Mouse (Mus musculus): Measurements from ENCODE around the gene Rpl9. TPM values are rescaled to one million over a fixed set of nuclear protein-coding genes. Genes with fewer than 3 reads are reported as not detected.

Rpl9 gene
- total RNA-seq, 2 experiments from 2014 or later = 705 to 728 TPM

DNA sequence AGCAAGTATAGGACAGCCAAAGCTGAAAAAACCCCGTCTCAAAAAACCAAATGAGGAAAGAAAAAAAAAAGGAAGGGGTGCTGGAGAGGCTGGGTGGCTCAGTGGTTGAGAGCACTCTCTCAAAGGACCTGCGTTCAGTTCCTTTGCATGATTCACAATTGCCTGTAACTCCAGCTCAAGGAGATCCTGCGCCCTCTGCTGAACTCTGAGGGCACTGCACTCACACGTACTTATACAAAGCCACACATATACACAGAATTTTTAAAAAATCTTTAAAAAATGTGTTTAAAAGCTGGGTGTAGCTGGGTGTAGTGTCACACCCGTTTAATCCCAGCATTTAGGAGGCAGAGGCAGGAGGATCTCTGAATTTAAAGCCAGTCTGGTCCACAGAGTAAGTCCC, 36.3 kb downstream of the Rpl9 start:
- H3K27ac ChIP-seq = no peak overlapping the region
- TF ChIP-seq CTCF (conservative IDR thresholded peaks at IDR 0.05) = peak; percentile 36
- H3K4me3 ChIP-seq = no peak overlapping the region
- DNase-seq (ENCODE audit: low spot score in 2 of 2) = no peak

- H3K4me3 ChIP-seq = no peak overlapping the region
- no peak for DNase-seq (ENCODE audit: low spot score in 2 of 2)
- H3K27ac ChIP-seq = no peak overlapping the region
- TF ChIP-seq CTCF (conservative IDR thresholded peaks at IDR 0.05) = no peak
Measured at GRCm38 (mm10) chr5:65354097-65354496, 37.1 kb downstream of the Rpl9 start.

- TF ChIP-seq CTCF (conservative IDR thresholded peaks at IDR 0.05) = no peak
- Histone ChIP-seq H3K27ac (no peak overlapping the region), H3K4me3 (no peak overlapping the region)
- DNase-seq (ENCODE audit: low spot score in 2 of 2) = no peak
Measured at GRCm38 (mm10) chr5:65350508-65350907, 40.7 kb downstream of the Rpl9 start.

- no peak for DNase-seq (ENCODE audit: low spot score in 2 of 2)
- H3K27ac ChIP-seq = no peak within 1 kb of the TSS
- no peak for TF ChIP-seq CTCF (conservative IDR thresholded peaks at IDR 0.05)
- no peak within 1 kb of the TSS for H3K4me3 ChIP-seq
Measured at GRCm38 (mm10) chr5:65348168-65348567, 43.1 kb downstream of the Rpl9 start, which contains the start of gene Klb. Gene Klb (plus strand): TSS chr5:65348314.

GRCm38 (mm10) chr5:65340167-65340566, 51.1 kb downstream of the Rpl9 start:
- no peak for DNase-seq (ENCODE audit: low spot score in 2 of 2)
- H3K4me3 ChIP-seq = no peak overlapping the region
- H3K27ac ChIP-seq = no peak overlapping the region
- TF ChIP-seq CTCF (conservative IDR thresholded peaks at IDR 0.05) = no peak

GRCm38 (mm10) chr5:65338394-65338793, 52.9 kb downstream of the Rpl9 start:
- peak; percentile 68 for TF ChIP-seq CTCF (conservative IDR thresholded peaks at IDR 0.05)
- Histone ChIP-seq H3K27ac (no peak overlapping the region), H3K4me3 (no peak overlapping the region)
- no peak for DNase-seq (ENCODE audit: low spot score in 2 of 2)

Other genes starting within 250 kb of the Rpl9 start
- gene Wdr19, start 191.7 kb downstream of the Rpl9 start, total RNA-seq (2021) = 10 to 100 TPM; 22.9 to 23.7 TPM
- gene Rfc1, start 55.8 kb downstream of the Rpl9 start, total RNA-seq (2021) = 10 to 100 TPM; 33.2 to 38.2 TPM
- gene Klb, start 43.1 kb downstream of the Rpl9 start, total RNA-seq (2021) = under 1 TPM; 0.46 to 0.66 TPM
- 10 to 100 TPM; 33.6 to 37.3 TPM for gene Lias, start 53 bp upstream of the Rpl9 start, total RNA-seq (2021)
- 10 to 100 TPM; 31.8 to 32.7 TPM for gene Ugdh, start 44.5 kb upstream of the Rpl9 start, total RNA-seq (2021)
- gene Gm43552, start 101.4 kb upstream of the Rpl9 start, total RNA-seq (2021) = 1 to 10 TPM; 4.4 to 5.7 TPM
- gene Smim14, start 145.7 kb upstream of the Rpl9 start, total RNA-seq (2021) = 100 to 1,000 TPM; 149 to 159 TPM
- gene Ube2k, start 145.8 kb upstream of the Rpl9 start, total RNA-seq (2021) = 100 to 1,000 TPM; 121 to 127 TPM

All from layer of hippocampus, adult 2 months (tissue).